Mouse (Mus musculus) CD4-positive, CD25-positive, alpha-beta regulatory T cell, adult 4 months (primary cell): ENCODE measurements around the gene Jpt1. TPM values are rescaled to one million over a fixed set of nuclear protein-coding genes. Genes with fewer than 3 reads are reported as not detected.
A peak's percentile ranks its signal among the peaks of the same experiment; 100 is the strongest.
"Not testable (repeated sequence)": the region's sequence is repeated elsewhere in the genome, so short reads cannot be mapped to it uniquely, and the experiment has no call there.

ENCODE experiments used
- ATAC-seq: one replicate; pipeline ENCODE4 v1.8.0; 2017
- polyA plus RNA-seq, 2 experiments: library from polyadenylated mRNA; unstranded; fragments of 100-300 nt; shearing (Covaris generic); gene quantifications; one replicate each; pipeline ENCODE4 v1.2.1; 2017

The Jpt1 gene
- polyA plus RNA-seq, 2 experiments from 2014 or later, result 716 to 764 TPM

DNA sequence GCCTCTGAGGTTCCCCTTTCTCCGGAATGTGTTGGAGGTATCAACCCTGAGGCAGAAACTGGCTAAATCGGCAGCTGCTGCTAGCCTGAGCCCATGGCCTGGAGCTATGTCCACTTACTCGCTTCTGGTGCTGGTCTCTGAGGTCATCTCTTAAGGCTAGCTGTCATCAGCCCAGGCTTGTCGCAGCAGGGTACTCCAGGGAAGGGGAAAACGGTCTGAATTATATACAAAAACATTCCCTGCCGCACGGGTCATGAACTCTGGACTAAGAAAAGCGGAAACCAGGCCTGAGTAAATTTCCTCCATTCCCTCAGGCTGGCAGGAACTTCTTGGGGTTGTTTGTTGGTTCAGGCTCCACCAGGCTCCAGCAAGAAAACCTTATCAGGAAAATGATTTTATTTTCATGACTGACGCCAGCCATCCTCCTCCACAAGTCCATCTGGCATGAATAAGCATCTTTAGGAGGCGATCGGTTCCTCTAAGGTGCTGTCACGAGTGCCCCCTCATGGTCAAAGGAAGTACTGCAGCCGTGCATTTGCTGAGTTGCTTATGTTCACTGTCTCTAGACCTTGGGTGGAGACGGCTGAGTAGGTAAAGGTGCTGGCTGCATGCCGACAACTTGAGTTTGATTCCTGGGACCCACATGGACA lies 40.4 kb downstream of the Jpt1 start:
- peak; percentile 18 for ATAC-seq

DNA sequence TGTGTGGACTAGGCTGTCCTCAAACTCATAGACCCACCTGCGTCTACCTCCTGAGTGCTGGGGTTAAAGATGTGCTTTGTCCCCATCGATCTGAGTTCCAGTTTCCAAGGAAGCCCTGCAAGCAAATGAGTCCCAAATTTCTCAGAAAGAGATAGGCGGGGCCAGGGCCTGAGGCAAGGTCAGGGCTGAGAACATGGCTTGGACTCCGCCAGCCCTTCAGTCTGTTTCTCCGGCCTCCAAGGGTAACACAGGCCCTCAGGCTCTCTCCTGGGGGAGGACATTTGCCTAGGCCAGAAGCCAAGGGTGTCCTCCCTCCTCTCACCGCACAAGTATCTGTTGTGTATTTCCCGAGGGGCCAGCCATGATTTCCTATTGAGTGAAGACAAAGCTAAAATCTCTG lies 42.0 kb downstream of the Jpt1 start:
- no peak for ATAC-seq

DNA sequence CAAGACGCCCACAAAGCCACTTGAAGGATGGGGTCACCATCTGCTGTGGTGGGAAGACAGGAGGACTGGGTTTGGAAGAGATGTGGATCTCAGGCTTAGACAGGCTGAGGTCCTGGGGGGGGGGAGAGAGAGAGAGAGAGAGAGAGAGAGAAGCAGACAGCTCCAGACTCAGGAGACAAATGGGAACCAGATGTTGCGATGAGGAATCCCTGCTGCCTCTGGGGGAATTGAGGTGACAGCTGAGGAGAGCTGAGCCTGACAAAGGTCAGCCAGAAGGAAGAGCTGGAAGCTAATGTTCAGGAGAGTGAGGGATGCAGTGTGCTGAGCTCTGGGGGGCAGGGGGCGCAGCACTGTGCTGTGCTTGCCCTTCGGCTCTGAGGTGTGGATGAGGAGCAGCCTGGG lies 47.0 kb downstream of the Jpt1 start:
- no peak for ATAC-seq

DNA sequence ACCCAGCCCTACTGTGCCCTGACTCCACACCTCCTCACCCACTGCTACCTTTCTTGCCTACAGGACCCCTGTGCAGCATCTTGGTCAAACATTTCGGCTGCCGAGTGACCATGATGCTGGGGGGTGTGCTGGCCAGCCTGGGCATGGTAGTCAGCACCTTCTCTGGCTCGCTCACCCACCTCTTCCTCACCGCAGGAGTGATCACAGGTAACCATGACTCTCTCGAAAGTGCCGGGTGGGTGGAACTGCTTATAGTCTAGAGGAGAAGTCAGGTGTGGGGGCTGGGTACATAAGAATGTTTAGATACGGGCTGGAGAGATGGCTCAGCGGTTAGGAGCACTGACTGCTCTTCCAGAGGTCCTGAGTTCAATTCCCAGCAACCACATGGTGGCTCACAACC lies 49.3 kb downstream of the Jpt1 start:
- ATAC-seq, result no peak

DNA sequence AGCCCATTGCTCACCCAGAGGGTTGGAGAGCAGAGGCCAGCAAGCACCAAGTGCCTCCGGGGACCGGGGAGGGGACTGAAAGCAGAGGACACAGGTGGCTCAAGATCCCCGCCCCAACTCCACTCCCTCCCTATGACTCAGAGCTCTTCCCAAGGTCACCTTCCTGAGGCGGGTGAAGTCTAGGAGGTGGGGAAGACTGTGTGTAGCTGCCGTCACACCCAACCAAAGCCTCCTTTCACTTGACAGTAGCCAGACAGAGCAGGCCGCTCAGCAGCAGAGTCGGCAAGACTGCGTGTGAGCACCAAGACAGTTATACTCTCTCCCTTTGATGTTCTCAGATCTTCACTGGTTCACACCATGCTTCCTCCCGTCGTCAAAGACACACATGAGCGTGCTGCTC lies 50.8 kb downstream of the Jpt1 start:
- ATAC-seq, result peak; percentile 83

DNA sequence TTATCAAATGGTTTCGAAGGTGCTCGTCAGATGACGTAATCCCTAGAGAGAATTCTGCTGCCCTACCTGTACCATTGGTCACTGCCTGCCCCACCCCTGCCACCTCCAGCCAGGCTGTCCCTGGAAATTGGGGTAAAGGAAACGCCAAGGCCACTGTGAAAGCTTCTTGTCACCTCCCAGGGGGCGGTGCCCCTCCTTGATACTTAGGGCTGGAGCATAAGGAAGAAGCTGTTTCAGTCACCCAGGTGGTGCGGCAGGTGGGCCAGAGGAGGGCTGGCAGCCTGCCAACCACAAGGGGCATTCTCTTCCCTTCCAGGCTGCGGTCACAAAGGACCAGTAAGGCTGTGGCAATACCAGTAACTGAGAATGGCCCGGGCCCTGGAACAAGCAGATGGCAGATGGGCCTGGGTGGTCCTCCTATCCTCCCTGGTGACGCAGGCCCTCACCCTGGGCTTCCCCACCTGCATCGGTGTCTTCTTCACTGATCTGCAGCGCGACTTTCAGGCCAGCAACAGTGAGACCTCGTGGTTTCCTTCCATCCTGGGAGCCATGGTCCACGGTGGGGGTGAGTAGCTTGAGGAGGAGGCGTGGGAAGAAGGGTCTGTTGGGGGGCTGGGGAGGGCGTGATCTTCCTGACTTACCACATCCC lies 51.8 kb downstream of the Jpt1 start, which contains the start of gene Slc16a5:
TSS of gene Slc16a5 (plus strand) at position 232 of the 649 bp plus-strand sequence.
- ATAC-seq, result peak; percentile 18

DNA sequence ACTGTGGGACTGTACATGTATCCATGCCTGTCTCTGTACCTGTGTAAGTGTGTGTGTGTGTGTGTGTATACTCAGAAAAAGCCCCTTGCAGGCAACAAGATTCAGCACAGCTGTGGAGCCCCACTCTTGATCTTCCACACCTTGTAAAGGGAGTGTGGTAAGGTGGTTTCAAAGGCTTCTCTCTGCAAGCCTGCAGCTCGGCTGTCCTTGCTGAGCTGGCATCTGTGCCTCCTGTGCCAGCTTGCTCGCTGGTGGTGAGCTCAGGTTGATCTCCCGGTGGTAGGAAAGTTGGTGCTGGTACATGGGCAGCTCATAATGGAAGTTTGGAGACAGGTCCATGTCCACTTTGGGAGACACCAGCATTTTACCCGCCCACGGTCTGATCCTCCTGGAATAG lies 52.3 kb downstream of the Jpt1 start:
- ATAC-seq, result no peak

DNA sequence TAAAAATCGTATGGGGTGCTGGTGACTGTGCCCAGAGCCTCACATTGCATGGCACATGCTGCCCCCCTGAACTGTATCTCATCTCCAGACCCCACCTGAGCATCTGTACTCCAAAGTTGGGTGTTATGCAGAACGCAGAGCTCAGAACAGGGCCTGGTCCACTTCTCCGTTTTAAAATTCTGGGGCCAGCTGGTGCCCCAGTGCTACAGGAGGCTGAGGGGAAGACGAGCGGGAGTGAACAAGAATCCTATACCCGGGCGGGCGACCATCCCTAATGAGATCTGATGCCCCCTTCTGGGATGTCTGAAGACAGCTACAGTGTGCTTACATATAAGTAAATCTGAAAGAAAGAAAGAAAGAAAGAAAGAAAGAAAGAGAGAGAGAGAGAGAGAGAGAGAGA lies 53.2 kb downstream of the Jpt1 start:
- ATAC-seq, result no peak

DNA sequence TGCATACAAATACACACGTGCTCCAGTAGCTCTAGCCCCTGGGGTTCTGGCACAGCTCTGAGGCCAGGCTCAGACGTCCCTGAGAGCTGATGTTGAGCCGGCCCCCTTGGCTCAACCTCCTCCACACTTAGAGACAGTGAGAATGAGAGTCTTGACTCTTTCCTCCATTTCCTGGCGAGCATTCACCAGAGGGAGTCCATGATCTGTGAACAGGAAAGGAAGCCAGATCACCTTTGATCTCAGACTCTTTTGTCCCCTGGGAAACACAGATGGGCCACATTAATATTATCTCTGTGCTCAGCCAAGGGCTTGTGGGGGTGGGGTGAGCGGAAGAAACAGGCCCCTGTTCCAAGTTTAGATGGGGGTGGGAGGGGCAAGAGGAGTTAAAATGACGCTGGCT lies 56.8 kb downstream of the Jpt1 start:
- ATAC-seq, result no peak

DNA sequence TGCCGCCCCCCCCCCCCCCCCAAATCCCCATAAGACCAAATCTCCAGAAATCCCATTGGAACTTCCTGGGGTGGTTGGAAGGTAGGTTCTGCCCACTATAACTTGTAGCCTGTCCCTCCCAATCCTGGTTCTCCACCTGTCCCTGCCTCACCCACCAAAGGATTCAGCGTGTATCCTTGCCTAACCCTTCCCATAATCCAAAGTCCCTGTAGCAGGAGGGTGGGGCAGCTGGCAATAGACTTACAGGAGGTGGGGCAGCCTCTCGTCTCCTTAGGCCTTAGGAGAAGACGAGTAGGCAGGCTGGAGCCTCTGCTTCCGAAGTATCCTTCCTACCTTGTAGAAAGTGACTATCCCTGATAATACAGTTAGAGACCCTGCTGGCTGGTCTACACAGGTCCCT lies 58.0 kb downstream of the Jpt1 start:
- no peak for ATAC-seq

DNA sequence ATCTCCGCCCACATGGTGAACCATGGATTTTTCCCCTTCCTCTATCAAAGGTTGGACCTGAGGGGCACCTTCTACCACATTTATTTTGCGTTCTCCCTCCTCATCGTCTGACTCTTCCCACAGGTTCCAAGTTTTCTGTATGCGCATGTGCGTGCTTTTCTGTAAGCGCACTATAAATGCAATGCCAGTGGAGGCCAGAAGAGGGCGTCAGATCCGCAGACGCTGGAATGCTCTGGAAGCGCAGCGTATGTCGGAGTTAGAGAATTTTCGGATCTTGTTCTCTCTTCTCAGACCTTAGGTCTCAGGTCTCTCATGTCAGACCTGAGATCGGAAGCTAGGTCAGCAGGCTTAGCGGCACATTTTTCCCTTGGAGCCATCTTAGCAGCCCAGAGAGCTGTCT lies 58.6 kb downstream of the Jpt1 start:
- ATAC-seq, result no peak

DNA sequence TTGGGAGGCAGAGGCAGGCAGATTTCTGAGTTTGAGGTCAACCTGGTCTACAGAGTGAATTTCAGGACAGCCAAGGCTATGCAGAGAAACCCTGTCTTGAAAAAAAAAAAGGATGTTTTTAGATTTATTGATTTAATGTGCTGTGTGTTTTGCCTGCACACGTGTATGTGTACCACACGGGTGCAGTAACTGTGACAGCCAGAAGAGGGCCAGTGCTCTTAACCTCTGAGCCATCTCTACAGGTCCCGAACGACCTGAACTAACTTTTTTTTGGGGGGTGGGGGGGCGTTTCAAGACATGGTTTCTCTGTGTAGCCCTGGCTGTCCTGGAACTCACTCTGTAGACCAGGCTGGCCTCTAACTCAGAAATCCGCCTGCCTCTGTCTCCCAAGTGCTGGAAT lies 59.4 kb downstream of the Jpt1 start:
- not testable (repeated sequence) for ATAC-seq

DNA sequence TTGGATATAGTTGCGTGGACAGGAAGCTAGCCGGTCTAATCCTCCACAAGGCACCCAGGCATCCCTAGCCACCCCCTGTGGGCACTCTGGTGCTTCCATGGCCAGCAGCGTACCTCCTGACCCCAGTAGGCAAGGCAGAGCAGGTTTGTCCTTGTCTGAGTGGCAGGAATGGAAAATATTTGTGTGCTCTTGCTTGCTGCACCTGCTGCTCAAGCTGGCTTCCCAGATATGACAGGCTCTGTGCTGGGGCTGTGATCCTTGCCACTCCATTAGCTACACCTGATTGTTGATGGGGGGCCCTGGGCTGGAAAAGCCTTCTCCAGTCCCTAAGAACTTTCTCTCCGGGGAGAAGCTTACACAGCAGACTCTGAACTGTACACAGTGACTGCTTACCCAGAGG lies 60.9 kb downstream of the Jpt1 start:
- ATAC-seq, result no peak

DNA sequence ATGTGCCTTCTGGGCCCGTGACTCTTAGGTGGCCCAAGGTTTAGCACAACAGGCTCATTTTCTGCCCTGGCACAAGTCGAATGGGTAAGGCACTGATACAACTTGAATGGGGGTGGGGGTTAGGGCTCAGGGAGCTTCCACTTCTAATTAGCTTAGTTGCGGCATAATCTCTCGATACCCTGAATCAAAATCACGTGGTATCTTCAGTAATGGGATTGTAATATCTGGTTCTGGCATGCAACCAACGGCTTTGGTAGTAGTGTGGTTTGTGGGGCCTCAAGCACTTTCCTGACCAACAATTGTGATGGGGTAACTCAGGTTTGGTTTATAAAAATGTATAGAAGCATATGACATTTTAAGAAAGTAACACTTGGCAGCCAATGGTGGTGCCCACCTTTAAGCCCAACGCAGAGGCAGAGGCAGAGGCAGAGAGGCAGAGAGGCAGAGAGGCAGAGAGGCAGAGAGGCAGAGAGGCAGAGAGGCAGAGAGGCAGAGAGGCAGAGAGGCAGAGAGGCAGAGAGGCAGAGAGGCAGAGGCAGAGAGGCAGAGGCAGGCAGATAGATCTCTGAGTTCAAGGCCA lies 61.8 kb downstream of the Jpt1 start:
- no peak for ATAC-seq

DNA sequence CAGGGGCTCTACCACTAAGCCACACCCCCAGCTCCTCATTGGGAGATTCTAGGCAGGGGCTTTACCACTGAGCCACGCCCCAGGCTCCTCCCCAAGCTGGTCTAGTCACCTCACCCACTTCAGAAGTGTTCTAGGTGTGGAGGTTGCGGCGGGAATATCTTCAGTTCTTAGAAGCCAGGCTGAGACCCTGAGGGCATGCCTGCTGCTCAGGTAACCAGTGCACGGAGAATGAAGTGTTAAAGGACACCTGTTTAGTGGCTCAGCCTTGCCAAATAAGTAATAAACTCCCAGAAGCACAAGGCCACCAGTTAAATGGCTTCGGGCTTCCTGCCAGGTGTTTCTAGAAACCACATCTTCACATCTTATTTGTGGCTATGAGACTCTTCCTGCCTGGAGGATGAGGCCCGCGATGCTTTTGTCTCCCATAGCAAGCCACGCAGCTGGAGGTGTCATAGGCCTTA lies 62.4 kb downstream of the Jpt1 start:
- ATAC-seq, result peak; percentile 96

DNA sequence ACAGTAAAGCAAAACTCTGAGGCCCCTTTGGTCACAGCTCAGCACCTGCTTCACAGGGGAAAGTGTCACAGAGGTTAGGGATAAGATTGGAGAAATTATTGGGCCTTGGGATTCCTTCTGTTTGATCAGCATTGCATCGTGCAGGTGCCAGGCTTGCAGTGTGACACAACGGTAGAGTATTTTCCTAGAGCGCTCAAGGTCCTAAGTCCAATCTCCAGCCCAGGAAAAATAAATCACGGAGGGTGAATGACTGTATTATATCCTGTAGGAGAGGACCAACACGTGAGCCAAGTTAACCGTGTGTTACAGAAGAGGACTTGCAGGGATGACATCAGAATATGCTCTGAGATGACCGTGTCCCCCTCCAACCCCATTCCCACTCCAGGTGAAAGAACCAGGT lies 64.0 kb downstream of the Jpt1 start:
- no peak for ATAC-seq

DNA sequence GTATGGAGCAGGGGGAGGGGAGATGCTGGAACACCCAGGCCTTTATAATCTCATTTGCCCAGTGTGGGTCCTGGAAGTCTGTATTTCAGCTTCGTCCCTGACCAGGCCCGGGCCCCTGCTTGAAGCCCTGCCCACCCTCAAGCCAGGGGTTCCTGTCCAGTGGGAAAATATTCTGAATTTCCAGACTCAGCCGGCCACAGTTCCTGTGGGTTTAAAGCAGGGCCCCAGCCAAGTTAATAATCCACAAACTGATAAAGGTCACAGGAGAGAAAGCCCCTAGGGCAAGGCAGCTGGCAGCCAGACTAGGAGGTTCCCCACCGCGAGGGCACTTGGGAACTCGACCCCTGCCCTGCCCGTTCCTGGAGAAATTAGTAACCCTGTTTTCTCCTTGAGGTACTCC lies 65.2 kb downstream of the Jpt1 start:
- ATAC-seq, result no peak

DNA sequence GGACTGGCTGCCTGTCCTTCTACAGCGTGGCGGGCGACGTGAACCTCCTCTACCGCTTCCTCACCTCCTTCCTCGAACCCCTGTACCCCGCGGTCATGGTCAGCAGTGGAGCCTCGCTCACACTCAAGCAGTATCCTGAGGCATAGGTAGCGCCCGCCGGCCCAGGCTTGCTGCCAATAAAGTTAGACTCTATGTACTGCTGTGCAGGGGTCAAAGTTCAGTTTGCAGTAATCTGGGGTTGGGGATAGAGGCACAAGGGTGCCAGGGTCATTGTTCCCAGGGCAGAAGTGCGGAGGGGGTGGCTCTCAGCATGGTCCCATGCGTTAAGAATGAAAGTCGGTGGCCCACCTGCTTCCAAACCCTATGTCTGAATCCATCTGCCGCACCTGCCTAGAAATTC lies 66.1 kb downstream of the Jpt1 start:
- no peak for ATAC-seq

Other genes with a start within 250 kb of the Jpt1 start
- not detected for gene Grin2c, start 247.1 kb downstream of the Jpt1 start, polyA plus RNA-seq
- 10 to 100 TPM; 21.6 to 26.8 TPM for gene Fdxr, start 237.3 kb downstream of the Jpt1 start, polyA plus RNA-seq
- 1 to 10 TPM; 1.1 to 1.6 TPM for gene Fads6, start 216.7 kb downstream of the Jpt1 start, polyA plus RNA-seq
- gene Otop2, start 207.2 kb downstream of the Jpt1 start, polyA plus RNA-seq, result not detected
- not detected for gene Ush1g, start 192.3 kb downstream of the Jpt1 start, polyA plus RNA-seq
- not detected for gene Otop3, start 179.7 kb downstream of the Jpt1 start, polyA plus RNA-seq
- gene Hid1, start 146.6 kb downstream of the Jpt1 start, polyA plus RNA-seq, result 1 to 10 TPM; 2.4 to 3.9 TPM
- gene Cdr2l, start 132.5 kb downstream of the Jpt1 start, polyA plus RNA-seq, result not detected
- gene Mrpl58, start 110.6 kb downstream of the Jpt1 start, polyA plus RNA-seq, result 100 to 1,000 TPM; 177 to 185 TPM
- 100 to 1,000 TPM; 602 to 622 TPM for gene Atp5h, start 94.4 kb downstream of the Jpt1 start, polyA plus RNA-seq
- 1 to 10 TPM; 8.3 to 9.1 TPM for gene Kctd2, start 94.3 kb downstream of the Jpt1 start, polyA plus RNA-seq
- gene Trim80, start 73.8 kb downstream of the Jpt1 start, polyA plus RNA-seq, result not detected
- gene Slc16a5, start 51.9 kb downstream of the Jpt1 start, polyA plus RNA-seq, result 1 to 10 TPM; 3.5 to 6.5 TPM
- gene Armc7, start 38.7 kb downstream of the Jpt1 start, polyA plus RNA-seq, result 100 to 1,000 TPM in 1 of 2 experiments, 10 to 100 TPM in 1; 79.2 to 132 TPM
- gene Nt5c, start 22.5 kb downstream of the Jpt1 start, polyA plus RNA-seq, result 100 to 1,000 TPM; 296 to 304 TPM
- gene Sumo2, start 21.9 kb upstream of the Jpt1 start, polyA plus RNA-seq, result 100 to 1,000 TPM; 676 to 678 TPM
- gene Nup85, start 50.0 kb upstream of the Jpt1 start, polyA plus RNA-seq, result 10 to 100 TPM; 64.4 to 82.5 TPM
- 10 to 100 TPM; 26.9 to 31.1 TPM for gene Mrps7, start 89.5 kb upstream of the Jpt1 start, polyA plus RNA-seq
- gene Gga3, start 89.7 kb upstream of the Jpt1 start, polyA plus RNA-seq, result 10 to 100 TPM; 35.0 to 43.9 TPM
- 100 to 1,000 TPM; 208 to 251 TPM for gene Mif4gd, start 98.6 kb upstream of the Jpt1 start, polyA plus RNA-seq
- gene Slc25a19, start 113.9 kb upstream of the Jpt1 start, polyA plus RNA-seq, result 10 to 100 TPM; 93.6 to 98.8 TPM
- 10 to 100 TPM; 28.8 to 30.9 TPM for gene Grb2, start 194.2 kb upstream of the Jpt1 start, polyA plus RNA-seq